Mouse (Mus musculus) adrenal gland, adult 10 weeks (tissue): Measurements from ENCODE around the gene Eef1akmt1. TPM values are rescaled to one million over a fixed set of nuclear protein-coding genes. Genes with fewer than 3 reads are reported as not detected.

Source experiments
- polyA plus RNA-seq: library from polyadenylated mRNA; stranded (reverse); fragments of 350-450 nt; fragmentation: Illumina TruSeq; extraction: RNeasy Lipid Tissue Mini Kit (QIAGEN cat#74804); gene quantifications from one replicate; pipeline ENCODE4 v1.2.3, GENCODE M21; 2014; ENCODE audit warnings: low read depth, low replicate concordance

Gene Eef1akmt1
- polyA plus RNA-seq: 13.3 TPM

DNA sequence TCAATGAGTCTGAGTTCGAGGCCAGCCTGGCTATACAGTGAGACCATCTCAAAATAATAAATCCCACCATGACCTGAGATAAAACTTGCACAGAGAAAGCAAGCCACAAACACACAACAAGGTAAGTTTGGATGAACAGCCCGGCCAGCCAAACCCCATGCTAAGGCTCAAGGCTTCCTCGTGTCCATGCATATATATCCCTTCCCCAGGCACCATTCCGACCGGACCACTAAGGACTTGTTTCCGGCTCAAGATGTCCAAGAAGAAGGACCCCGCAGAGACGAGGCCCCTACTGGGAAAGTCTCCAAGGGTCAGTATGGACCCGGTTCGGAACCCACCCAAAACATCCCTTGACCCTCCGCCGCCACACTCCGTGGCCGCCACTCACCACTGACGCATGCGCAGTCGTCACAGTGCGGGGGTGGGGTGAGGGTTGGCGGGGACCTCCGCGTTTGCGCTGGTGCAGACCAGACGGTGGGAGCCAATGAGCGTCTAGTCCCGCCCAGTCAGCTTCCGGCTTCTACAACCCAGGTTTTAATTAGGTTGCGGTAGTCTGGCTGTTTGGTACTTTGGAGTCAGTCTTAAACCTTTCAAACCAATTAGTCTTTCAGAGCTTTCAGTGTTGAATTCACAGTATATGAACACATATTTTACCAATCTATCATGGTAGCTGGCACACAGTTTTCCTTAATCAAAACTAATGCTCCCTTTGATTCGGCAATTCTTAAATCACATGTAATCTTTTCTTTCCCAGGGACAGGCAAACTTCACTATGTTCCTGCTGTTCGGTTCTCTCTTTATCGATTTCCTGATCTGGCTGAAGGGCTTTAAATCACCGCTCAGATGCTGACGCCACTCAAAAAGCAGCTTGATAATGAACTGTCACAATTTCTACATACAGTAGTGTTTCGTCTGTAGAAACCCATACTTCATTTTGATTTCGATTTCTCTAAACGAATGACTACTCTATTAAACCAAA is at the start of gene Eef1akmt1:
Gene Eef1akmt1 (minus strand): TSS at position 458 of the 979 bp plus-strand sequence.

DNA sequence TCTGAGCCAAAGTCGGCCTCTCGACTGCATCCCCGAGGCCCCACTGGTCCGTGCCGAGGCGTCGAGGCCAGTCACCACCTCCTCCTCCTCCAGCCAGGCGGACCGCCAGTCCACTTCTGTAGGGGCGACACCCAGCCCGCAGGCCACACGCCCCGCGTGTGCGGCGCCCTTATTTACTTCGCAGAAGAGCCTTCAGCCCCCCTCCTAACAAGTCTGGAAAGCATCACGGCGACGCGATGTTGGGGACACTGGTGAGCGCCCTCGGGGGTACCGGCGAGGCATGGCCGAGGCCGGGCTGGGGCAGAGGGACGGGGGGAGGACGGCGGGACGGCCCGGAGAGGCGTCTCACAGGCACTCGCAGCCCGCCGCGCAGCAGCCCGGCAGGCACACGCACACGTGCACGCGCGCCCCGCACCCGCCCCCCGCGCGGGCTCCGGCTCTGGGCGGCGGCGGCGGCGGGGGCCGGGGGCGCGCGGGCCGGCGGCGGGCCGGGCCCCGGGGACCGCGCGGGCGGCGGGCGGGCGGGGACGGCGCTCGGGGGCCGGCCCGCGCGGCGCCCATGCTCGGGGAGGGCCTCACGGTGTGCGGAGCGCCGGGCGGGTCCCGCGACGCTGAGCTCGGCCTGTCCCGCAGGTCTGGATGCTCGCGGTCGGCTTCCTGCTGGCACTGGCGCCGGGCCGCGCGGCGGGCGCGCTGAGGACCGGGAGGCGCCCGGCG is 46.6 kb downstream of the Eef1akmt1 start, which contains the start of gene Il17d:
Gene Il17d (plus strand): TSS at position 107 of the 717 bp plus-strand sequence.

Other genes with a start within 250 kb of the Eef1akmt1 start
- 5.4 TPM for gene Cryl1, start 173.1 kb downstream of the Eef1akmt1 start, polyA plus RNA-seq
- gene Ift88, start 147.6 kb downstream of the Eef1akmt1 start, polyA plus RNA-seq: 31.0 TPM
- gene Il17d, start 46.8 kb downstream of the Eef1akmt1 start, polyA plus RNA-seq: 4.3 TPM
- gene Xpo4, start 93.8 kb upstream of the Eef1akmt1 start, polyA plus RNA-seq: 60.1 TPM
- gene Gm49361, start 174.5 kb upstream of the Eef1akmt1 start, polyA plus RNA-seq: not detected
- 52.6 TPM for gene Lats2, start 186.8 kb upstream of the Eef1akmt1 start, polyA plus RNA-seq
- 294 TPM for gene Sap18, start 226.6 kb upstream of the Eef1akmt1 start, polyA plus RNA-seq